Mouse (Mus musculus) hindbrain, embryonic 15.5 days (tissue): ENCODE measurements around the gene Stat5a. TPM values are rescaled to one million over a fixed set of nuclear protein-coding genes. Genes with fewer than 3 reads are reported as not detected.

ENCODE experiments used
- polyA plus RNA-seq: library from polyadenylated mRNA; unstranded; fragments of >200 nt; fragmentation: Nextera tagmentation; extraction: Ambion mirVana; gene quantifications from 2 replicates; pipeline ENCODE4 v1.2.1, GENCODE M21; 2015

The Stat5a gene
- polyA plus RNA-seq, 1 experiment from 2014 or later, result 2.1 TPM

Other genes starting within 250 kb of the Stat5a start
- gene Nkiras2, start 240.1 kb upstream of the Stat5a start, polyA plus RNA-seq, result 96.2 and 104 TPM in 2 replicates
- 278 and 296 TPM in 2 replicates for gene Dnajc7, start 239.2 kb upstream of the Stat5a start, polyA plus RNA-seq
- gene Zfp385c, start 166.9 kb upstream of the Stat5a start, polyA plus RNA-seq, result 0.82 and 0.94 TPM in 2 replicates
- 3.0 and 3.1 TPM in 2 replicates for gene Dhx58, start 155.1 kb upstream of the Stat5a start, polyA plus RNA-seq
- 67.2 and 74.0 TPM in 2 replicates for gene Kat2a, start 146.9 kb upstream of the Stat5a start, polyA plus RNA-seq
- gene Hspb9, start 145.5 kb upstream of the Stat5a start, polyA plus RNA-seq, result 0.25 and 0.35 TPM in 2 replicates
- gene Rab5c, start 121.1 kb upstream of the Stat5a start, polyA plus RNA-seq, result 42.0 and 42.4 TPM in 2 replicates
- 8.8 and 10.3 TPM in 2 replicates for gene Kcnh4, start 99.4 kb upstream of the Stat5a start, polyA plus RNA-seq
- gene Hcrt, start 96.4 kb upstream of the Stat5a start, polyA plus RNA-seq, result 0.38 and 1.3 TPM in 2 replicates
- 7.4 and 8.4 TPM in 2 replicates for gene Ghdc, start 88.4 kb upstream of the Stat5a start, polyA plus RNA-seq
- 16.4 and 20.3 TPM in 2 replicates for gene Stat5b, start 8.6 kb upstream of the Stat5a start, polyA plus RNA-seq
- 46.0 and 48.4 TPM in 2 replicates for gene Stat3, start 80.2 kb downstream of the Stat5a start, polyA plus RNA-seq
- 47.2 and 50.1 TPM in 2 replicates for gene Cavin1, start 111.5 kb downstream of the Stat5a start, polyA plus RNA-seq
- gene Atp6v0a1, start 150.1 kb downstream of the Stat5a start, polyA plus RNA-seq, result 147 and 157 TPM in 2 replicates
- 13.0 and 15.5 TPM in 2 replicates for gene Naglu, start 210.7 kb downstream of the Stat5a start, polyA plus RNA-seq
- gene Hsd17b1, start 219.1 kb downstream of the Stat5a start, polyA plus RNA-seq, result 0.47 and 0.48 TPM in 2 replicates
- 40.6 and 42.4 TPM in 2 replicates for gene Coasy, start 223.2 kb downstream of the Stat5a start, polyA plus RNA-seq
- gene Mlx, start 227.9 kb downstream of the Stat5a start, polyA plus RNA-seq, result 85.1 and 90.0 TPM in 2 replicates
- 21.3 and 22.5 TPM in 2 replicates for gene Psmc3ip, start 236.1 kb downstream of the Stat5a start, polyA plus RNA-seq